Mouse (Mus musculus) ES-Bruce4 (cell line): ENCODE results near the gene Polr2b.

Experiments
- CTCF ChIP-seq: IDR thresholded peaks from one replicate; pipeline ENCODE4 v1.8.1; 2011; ENCODE audit warnings: low read depth, low read length
- EP300 ChIP-seq: IDR thresholded peaks from 2 replicates; pipeline ENCODE4 v1.6.1; 2011; ENCODE audit warnings: low read depth, low read length; ENCODE audit not compliant: insufficient read depth
- POLR2A ChIP-seq: IDR thresholded peaks from one replicate; pipeline ENCODE4 v1.8.1; 2011; ENCODE audit warnings: low read length; ENCODE audit not compliant: insufficient read depth

GRCm38 (mm10) chr5:77355307-77356265 is 45.6 kb downstream of the Polr2b start:
- TF ChIP-seq EP300 (no peak), POLR2A (no peak), CTCF (no peak)
